Mouse (Mus musculus) midbrain, embryonic 13.5 days (tissue): ENCODE measurements around the gene Gm14151. TPM values are rescaled to one million over a fixed set of nuclear protein-coding genes. Genes with fewer than 3 reads are reported as not detected.
A peak's percentile ranks its signal among the peaks of the same experiment; 100 is the strongest.
"Not testable (repeated sequence)": the region's sequence is repeated elsewhere in the genome, so short reads cannot be mapped to it uniquely, and the experiment has no call there.

ENCODE experiments used
- ATAC-seq: fragments of 200-750 bp; cut with Nextera tagmentation; 2 replicates; pipeline ENCODE4 v1.8.0; 2017; ENCODE audit warnings: mild to moderate bottlenecking, moderate TSS enrichment, moderate library complexity
- H3K27ac ChIP-seq: fragments of 300-500 bp; sonication (generic); 2 replicates; pipeline ENCODE4 v1.5.1; 2015; ENCODE audit warnings: inconsistent platforms, mild to moderate bottlenecking, moderate library complexity
- H3K27me3 ChIP-seq: fragments of 300-500 bp; sonication (generic); 2 replicates; pipeline ENCODE4 v1.6.1; 2015; ENCODE audit warnings: mild to moderate bottlenecking, inconsistent platforms
- H3K36me3 ChIP-seq: fragments of 300-500 bp; sonication (generic); 2 replicates; pipeline ENCODE4 v1.6.1; 2015; ENCODE audit warnings: mild to moderate bottlenecking, inconsistent platforms
- H3K4me1 ChIP-seq: fragments of 300-500 bp; sonication (generic); replicated peaks from 2 replicates; pipeline ENCODE4 v1.6.1; 2015; ENCODE audit warnings: inconsistent platforms
- H3K4me2 ChIP-seq: fragments of 300-500 bp; sonication (generic); replicated peaks from 2 replicates; pipeline ENCODE4 v1.6.1; 2015; ENCODE audit warnings: moderate library complexity, mild to moderate bottlenecking, inconsistent platforms
- H3K4me3 ChIP-seq: fragments of 300-500 bp; sonication (generic); replicated peaks from 2 replicates; pipeline ENCODE4 v1.5.1; 2015; ENCODE audit warnings: mild to moderate bottlenecking, inconsistent platforms
- H3K9ac ChIP-seq: fragments of 300-500 bp; sonication (generic); replicated peaks from 2 replicates; pipeline ENCODE4 v1.6.1; 2015; ENCODE audit warnings: mild to moderate bottlenecking, inconsistent platforms
- H3K9me3 ChIP-seq: fragments of 300-500 bp; sonication (generic); 2 replicates; pipeline ENCODE4 v1.6.1; 2016; ENCODE audit warnings: mild to moderate bottlenecking, inconsistent platforms
- WGBS: fragments of 180-500 bp; shearing (Covaris S2); methylation state at CpG from one replicate; pipeline ENCODE4 v1.1.7; 2015; 5-methylcytosine and 5-hydroxymethylcytosine counted together
- polyA plus RNA-seq: library from polyadenylated mRNA; unstranded; fragments of >200 nt; fragmentation: Nextera tagmentation; extraction: Ambion mirVana; gene quantifications from 2 replicates; pipeline ENCODE4 v1.2.1, GENCODE M21; 2015

Gm14151 gene
- not detected in 2 replicates for polyA plus RNA-seq

- not testable (repeated sequence) for H3K9me3 ChIP-seq, H3K9ac ChIP-seq, ATAC-seq, H3K27me3 ChIP-seq, H3K4me2 ChIP-seq, H3K36me3 ChIP-seq, H3K4me3 ChIP-seq, H3K4me1 ChIP-seq, H3K27ac ChIP-seq
- WGBS: no CpG with 5 or more reads among the region's 3 CpGs
Observed at GRCm38 (mm10) chr2:151092250-151092649, at the start of gene Gm14151. TSS of gene Gm14151 (minus strand) at chr2:151092350.

- not testable (repeated sequence) for H3K27ac ChIP-seq, ATAC-seq
- WGBS: no CpG with 5 or more reads among the region's 3 CpGs
Observed at GRCm38 (mm10) chr2:151097945-151098344, 5.8 kb upstream of the Gm14151 start, which contains the start of gene Gm14147. TSS of gene Gm14147 (plus strand) at chr2:151098245.

GRCm38 (mm10) chr2:151056637-151057036 lies 35.5 kb downstream of the Gm14151 start:
- H3K9ac ChIP-seq: no peak overlapping the region
- H3K4me1 ChIP-seq: no peaks in the 10 kb centered on the region
- H3K27ac ChIP-seq: no peak overlapping the region
- no peaks in the 10 kb centered on the region for H3K36me3 ChIP-seq
- H3K9me3 ChIP-seq: 0 out of 2 replicates have a peak, but pooled peaks cover 3% of the 10 kb centered on the region
- H3K4me2 ChIP-seq: no peak overlapping the region
- H3K27me3 ChIP-seq: no peaks in the 10 kb centered on the region
- 84% methylated on average over 1 of the region's 1 CpGs for whole genome bisulfite sequencing
- no peak overlapping the region for H3K4me3 ChIP-seq
- ATAC-seq: no peak

More at GRCm38 (mm10) chr2:151097945-151098344, 5.8 kb upstream of the Gm14151 start, which contains the start of gene Gm14147:
- H3K4me2 ChIP-seq, H3K9me3 ChIP-seq, H3K4me1 ChIP-seq, H3K9ac ChIP-seq, H3K27me3 ChIP-seq, H3K4me3 ChIP-seq, H3K36me3 ChIP-seq: not testable (repeated sequence)

DNA sequence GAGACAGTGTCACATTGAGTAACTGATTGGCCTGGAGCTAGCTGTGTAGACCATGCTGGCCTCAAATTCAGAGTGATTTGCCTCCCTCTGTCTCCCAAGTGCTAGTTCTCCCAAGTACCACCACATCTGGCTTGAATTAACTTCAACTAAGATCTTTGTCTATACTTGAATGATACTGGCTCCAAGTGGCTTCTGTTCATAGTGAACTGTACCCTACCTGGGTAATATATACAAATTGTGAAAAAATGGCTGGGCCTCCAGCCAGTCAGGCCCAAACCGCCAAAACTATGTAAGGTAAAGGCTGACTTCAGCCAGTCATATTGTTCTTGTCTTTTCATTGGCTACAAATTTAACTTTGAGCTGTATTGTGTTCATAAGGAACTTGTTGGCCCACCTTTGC lies 51.7 kb downstream of the Gm14151 start:
- no peaks in the 10 kb centered on the region for H3K27me3 ChIP-seq
- no peaks in the 10 kb centered on the region; the same call in 1 of the 2 replicates for H3K9me3 ChIP-seq
- H3K4me2 ChIP-seq: no peak overlapping the region
- WGBS: 85% methylated on average over 1 of the region's 1 CpGs
- H3K27ac ChIP-seq: no peak overlapping the region
- H3K4me3 ChIP-seq: no peak overlapping the region
- no peak overlapping the region for H3K9ac ChIP-seq
- ATAC-seq: no peak
- H3K36me3 ChIP-seq: no peaks in the 10 kb centered on the region
- peaks cover 21% of the 10 kb centered on the region for H3K4me1 ChIP-seq

- H3K9ac ChIP-seq: peak overlapping the region; percentile 95
- no peak; the same call in 1 of the 2 replicates for ATAC-seq
Observed at GRCm38 (mm10) chr2:151039726-151040125, 52.4 kb downstream of the Gm14151 start.

DNA sequence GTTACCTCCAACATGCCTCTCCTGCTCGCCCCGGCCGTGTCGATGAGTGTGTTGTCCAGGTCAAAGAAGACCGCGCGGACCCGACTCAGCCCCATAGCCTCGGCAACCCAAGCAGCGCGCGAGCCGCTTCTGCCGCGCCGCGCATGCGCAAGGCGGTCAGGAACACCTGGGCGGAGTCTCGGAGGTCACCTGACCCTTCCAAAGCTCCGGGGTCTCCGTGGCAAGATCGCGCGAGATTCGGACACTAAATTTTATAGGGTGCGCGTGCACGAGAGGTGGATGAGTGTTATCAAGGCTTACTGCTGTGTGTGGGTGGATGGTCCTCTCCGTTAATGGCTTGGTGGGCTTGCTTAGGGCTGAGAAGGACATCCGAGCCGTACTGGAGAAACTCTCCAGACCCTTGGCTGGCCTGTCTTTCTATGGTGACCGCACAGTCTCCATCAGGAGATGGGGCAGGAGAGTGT lies 52.9 kb downstream of the Gm14151 start, which contains the start of the genes Ninl and Nanp:
Ninl (minus strand) TSS at position 151 of the 464 bp plus-strand sequence.
Nanp (minus strand) TSS at position 167 of the 464 bp plus-strand sequence.
- no peaks in the 10 kb centered on the region; the same call in 1 of the 2 replicates for H3K9me3 ChIP-seq
- peak; percentile 96 for ATAC-seq
- peak within 1 kb of the TSS; percentile 67 for H3K4me2 ChIP-seq
- H3K27me3 ChIP-seq: no peaks in the 10 kb centered on the region
- under 1% methylated on average over 34 of the region's 34 CpGs for WGBS
- peaks cover 21% of the 10 kb centered on the region for H3K4me1 ChIP-seq
- H3K9ac ChIP-seq: peak within 1 kb of the TSS; percentile 95
- H3K4me3 ChIP-seq: peak within 1 kb of the TSS; percentile 87
- H3K36me3 ChIP-seq: no peaks in the 10 kb centered on the region
- H3K27ac ChIP-seq: peak within 1 kb of the TSS; percentile 63

More at GRCm38 (mm10) chr2:151039726-151040125, 52.4 kb downstream of the Gm14151 start:
- H3K27ac ChIP-seq: peak overlapping the region; percentile 63
- peak overlapping the region; percentile 67 for H3K4me2 ChIP-seq
- peak overlapping the region; percentile 87 for H3K4me3 ChIP-seq
- peaks cover 21% of the 10 kb centered on the region for H3K4me1 ChIP-seq
- H3K36me3 ChIP-seq: no peaks in the 10 kb centered on the region
- H3K27me3 ChIP-seq: no peaks in the 10 kb centered on the region
- WGBS: 50% methylated on average over 8 of the region's 8 CpGs
- no peaks in the 10 kb centered on the region; the same call in 1 of the 2 replicates for H3K9me3 ChIP-seq

DNA sequence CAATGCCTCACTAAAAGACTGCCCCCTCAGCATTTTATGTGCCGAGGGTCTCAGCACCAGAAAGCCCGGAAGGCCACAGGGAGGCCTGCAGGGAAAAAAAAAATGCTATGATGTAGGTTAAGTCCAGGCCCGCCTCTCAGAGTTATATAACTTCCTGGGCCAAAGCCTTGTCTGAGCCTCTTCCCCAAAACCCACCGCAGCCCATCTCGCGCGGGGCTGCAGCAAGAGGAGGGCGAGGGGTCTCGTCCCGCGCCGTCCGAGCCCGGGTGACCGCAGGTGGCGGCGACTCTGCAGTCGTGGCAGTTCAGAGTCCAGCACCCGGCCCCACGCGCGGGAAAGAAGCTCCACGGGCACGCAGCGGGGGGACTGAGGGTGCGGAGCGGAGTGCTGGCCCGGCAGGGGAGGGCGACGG lies 53.3 kb downstream of the Gm14151 start:
- Histone ChIP-seq H3K27me3 (no peaks in the 10 kb centered on the region), H3K4me2 (peak overlapping the region; percentile 67), H3K27ac (peak overlapping the region; percentile 51; the same call in 1 of the 2 replicates), H3K9ac (peak overlapping the region; percentile 95), H3K4me1 (peaks cover 21% of the 10 kb centered on the region), H3K36me3 (no peaks in the 10 kb centered on the region), H3K4me3 (peak overlapping the region; percentile 87), H3K9me3 (no peaks in the 10 kb centered on the region; the same call in 1 of the 2 replicates)
- no peak; the same call in 1 of the 2 replicates for ATAC-seq
- WGBS: under 1% methylated on average over 25 of the region's 30 CpGs

- H3K4me3 ChIP-seq: peak overlapping the region; percentile 87
- H3K9me3 ChIP-seq: no peaks in the 10 kb centered on the region; the same call in 1 of the 2 replicates
- 66% methylated on average over 18 of the region's 18 CpGs for WGBS
- peak overlapping the region; percentile 67 for H3K4me2 ChIP-seq
- no peaks in the 10 kb centered on the region for H3K27me3 ChIP-seq
- peak overlapping the region; percentile 95 for H3K9ac ChIP-seq
- no peak for ATAC-seq
- H3K4me1 ChIP-seq: peaks cover 21% of the 10 kb centered on the region
- H3K36me3 ChIP-seq: no peaks in the 10 kb centered on the region
- no peak overlapping the region for H3K27ac ChIP-seq
Observed at GRCm38 (mm10) chr2:151037876-151038552, 54.1 kb downstream of the Gm14151 start.

GRCm38 (mm10) chr2:151037292-151037691 lies 54.9 kb downstream of the Gm14151 start:
- ATAC-seq: no peak
- 92% methylated on average over 1 of the region's 1 CpGs for WGBS
- no peak overlapping the region for H3K4me3 ChIP-seq
- no peak overlapping the region for H3K9ac ChIP-seq
- H3K4me1 ChIP-seq: peaks cover 21% of the 10 kb centered on the region
- no peaks in the 10 kb centered on the region; the same call in 1 of the 2 replicates for H3K9me3 ChIP-seq
- H3K27me3 ChIP-seq: no peaks in the 10 kb centered on the region
- no peak overlapping the region for H3K27ac ChIP-seq
- no peaks in the 10 kb centered on the region for H3K36me3 ChIP-seq
- H3K4me2 ChIP-seq: peak overlapping the region; percentile 67; the same call in 1 of the 2 replicates

Other genes with a start within 250 kb of the Gm14151 start
- gene Abhd12, start 187.6 kb downstream of the Gm14151 start, polyA plus RNA-seq: 77.6 and 84.8 TPM in 2 replicates
- 31.8 and 33.5 TPM in 2 replicates for gene Gins1, start 186.9 kb downstream of the Gm14151 start, polyA plus RNA-seq
- 6.9 and 7.0 TPM in 2 replicates for gene Ninl, start 53.0 kb downstream of the Gm14151 start, polyA plus RNA-seq
- gene Nanp, start 53.0 kb downstream of the Gm14151 start, polyA plus RNA-seq: 32.8 and 36.5 TPM in 2 replicates
- not detected in 2 replicates for gene Gm14147, start 5.9 kb upstream of the Gm14151 start, polyA plus RNA-seq